Mouse (Mus musculus): ENCODE measurements around the gene Epx. TPM values are rescaled to one million over a fixed set of nuclear protein-coding genes. Genes with fewer than 3 reads are reported as not detected.

The Epx gene
- 0.36 TPM in 2 replicates for polyA plus RNA-seq (2015; fragmentation: Nextera tagmentation; extraction: Ambion mirVana)

DNA sequence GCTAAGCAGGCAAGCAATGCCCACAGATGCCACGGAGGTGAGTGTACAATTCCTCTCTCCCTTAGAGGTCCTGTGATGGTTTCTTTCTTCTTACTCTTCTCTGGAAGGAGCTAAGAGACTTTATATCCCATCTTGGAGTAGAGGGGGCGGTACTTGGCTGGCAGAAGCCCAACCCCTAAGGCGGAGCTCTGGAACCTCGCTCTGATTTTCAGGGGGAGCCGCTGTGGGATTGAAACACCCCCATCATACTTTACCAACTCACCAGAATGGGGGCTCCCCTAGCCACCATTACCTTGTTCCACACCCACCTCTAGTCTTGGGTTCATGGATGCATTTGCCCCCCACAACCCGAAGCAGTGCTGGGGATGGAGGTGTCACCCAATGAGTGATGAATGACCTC is at the start of gene Epx:
TSS of gene Epx (minus strand) at position 101 of the 400 bp plus-strand sequence.
- H3K4me2 ChIP-seq, result no peak within 1 kb of the TSS
- H3K9me3 ChIP-seq, result no peaks in the 10 kb centered on the region
- no peak for ATAC-seq (replicated peaks)
- 85% methylated on average over 6 of the region's 6 CpGs for WGBS
- no peak within 1 kb of the TSS for H3K27ac ChIP-seq
- H3K4me3 ChIP-seq, result no peak within 1 kb of the TSS
- no peaks in the 10 kb centered on the region for H3K27me3 ChIP-seq (replicated peaks)
- no peak within 1 kb of the TSS for H3K9ac ChIP-seq
- H3K4me1 ChIP-seq, result no peaks in the 10 kb centered on the region
- H3K36me3 ChIP-seq (replicated peaks), result no peaks in the 10 kb centered on the region

DNA sequence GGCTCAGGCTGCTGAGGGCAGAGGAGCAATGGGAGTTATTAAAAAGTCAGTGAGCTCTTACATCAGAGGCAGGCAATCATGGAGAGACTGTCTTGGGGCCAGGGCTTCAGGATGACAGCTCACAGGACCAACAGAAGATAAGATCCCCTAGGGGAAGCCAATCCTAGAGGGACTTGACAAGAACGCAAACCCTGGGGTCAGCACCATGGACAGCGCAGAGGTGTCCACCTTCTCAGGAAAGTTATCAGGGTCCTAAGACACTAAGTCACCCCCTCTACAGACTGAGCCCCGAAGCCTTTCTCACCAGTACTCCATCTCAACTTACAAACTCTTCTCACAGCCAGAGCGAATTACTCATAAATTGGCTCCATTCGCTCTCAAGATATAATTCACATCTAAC is 45.6 kb upstream of the Epx start, which contains the start of gene Olfr464:
TSS of gene Olfr464 (minus strand) at position 2 of the 400 bp plus-strand sequence.
- H3K9me3 ChIP-seq, result no peaks in the 10 kb centered on the region
- no peak within 1 kb of the TSS for H3K4me2 ChIP-seq
- WGBS, result 34% methylated on average over 5 of the region's 5 CpGs
- ATAC-seq (replicated peaks), result no peak
- H3K27me3 ChIP-seq (replicated peaks), result no peaks in the 10 kb centered on the region
- no peaks in the 10 kb centered on the region for H3K36me3 ChIP-seq (replicated peaks)
- no peak within 1 kb of the TSS for H3K27ac ChIP-seq
- no peak within 1 kb of the TSS for H3K4me3 ChIP-seq
- no peaks in the 10 kb centered on the region for H3K4me1 ChIP-seq
- no peak within 1 kb of the TSS for H3K9ac ChIP-seq

DNA sequence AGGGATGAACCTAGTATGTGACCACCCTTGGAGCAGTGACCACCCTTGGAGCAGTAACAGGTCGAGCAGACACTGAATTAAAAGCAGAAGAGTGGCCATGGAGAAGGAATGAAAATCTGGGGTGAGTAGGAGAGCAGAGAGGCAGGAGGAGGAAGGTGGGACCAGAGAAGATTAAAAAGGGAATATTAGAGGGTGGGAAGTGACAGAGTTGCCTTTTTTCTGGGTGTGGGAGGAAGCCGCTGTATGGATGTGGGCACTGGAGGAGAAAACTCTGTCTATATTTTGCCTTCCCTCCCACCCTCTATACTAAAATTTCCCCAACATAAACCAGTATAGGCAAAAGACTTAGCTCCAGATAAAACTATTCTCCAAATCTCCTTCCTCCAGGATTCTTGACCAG is 45.0 kb upstream of the Epx start:
- no peak for ATAC-seq (replicated peaks)

DNA sequence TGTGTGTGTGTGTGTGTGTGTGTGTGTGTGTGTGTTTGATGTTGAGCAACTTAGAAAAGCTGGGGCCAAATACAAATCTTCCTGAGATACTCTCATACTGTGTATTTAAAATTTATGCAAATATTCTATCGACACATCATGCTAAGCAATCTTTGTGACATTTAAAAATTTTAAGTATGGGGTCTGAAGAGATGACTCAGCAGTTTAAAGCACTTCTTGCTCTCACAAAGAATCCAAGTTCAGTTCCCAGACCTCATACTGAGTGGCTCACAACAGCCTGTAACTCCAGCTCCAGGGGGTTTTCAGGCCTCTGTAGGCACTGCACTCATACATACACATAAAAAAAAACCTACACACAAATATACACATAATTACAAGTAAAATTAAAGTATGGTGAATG is 40.7 kb upstream of the Epx start:
- Histone ChIP-seq H3K9ac (no peak overlapping the region), H3K9me3 (no peaks in the 10 kb centered on the region), H3K27ac (no peak overlapping the region), H3K4me2 (no peak overlapping the region), H3K27me3 (replicated peaks) (no peaks in the 10 kb centered on the region), H3K4me1 (no peaks in the 10 kb centered on the region), H3K4me3 (no peak overlapping the region), H3K36me3 (replicated peaks) (no peaks in the 10 kb centered on the region)
- 96% methylated on average over 1 of the region's 1 CpGs for WGBS
- no peak for ATAC-seq (replicated peaks)

More for the DNA sequence above, 45.0 kb upstream of the Epx start:
- H3K9me3 ChIP-seq, result no peaks in the 10 kb centered on the region
- no peak overlapping the region for H3K27ac ChIP-seq
- H3K4me3 ChIP-seq, result no peak overlapping the region
- no peaks in the 10 kb centered on the region for H3K36me3 ChIP-seq (replicated peaks)
- no peak overlapping the region for H3K4me2 ChIP-seq
- no peaks in the 10 kb centered on the region for H3K27me3 ChIP-seq (replicated peaks)
- H3K9ac ChIP-seq, result no peak overlapping the region
- WGBS, result 73% methylated on average over 2 of the region's 2 CpGs
- no peaks in the 10 kb centered on the region for H3K4me1 ChIP-seq

DNA sequence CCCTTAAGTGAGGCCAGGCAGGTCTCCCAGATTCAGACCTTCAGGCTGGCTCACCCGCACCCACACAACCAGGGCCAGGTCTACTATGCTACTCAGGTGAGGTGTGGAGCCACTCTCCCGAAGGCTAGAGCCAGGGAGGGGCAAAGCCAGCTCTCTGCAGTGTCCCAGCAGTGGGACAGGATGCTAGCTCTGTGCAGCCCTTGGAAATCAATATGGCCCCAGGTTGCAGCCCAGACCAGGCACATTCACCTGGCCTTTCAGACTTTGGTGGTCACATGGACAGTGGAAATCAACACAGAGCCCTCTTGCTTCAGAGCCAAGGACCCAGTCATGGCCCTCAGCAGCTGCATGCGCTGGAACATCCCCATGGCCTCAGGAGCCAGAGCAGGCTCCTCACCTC is 29.0 kb upstream of the Epx start:
- ATAC-seq (replicated peaks), result no peak
- no peak overlapping the region for H3K9ac ChIP-seq

GRCm38 (mm10) chr11:87897287-87897686 is 22.0 kb upstream of the Epx start, which contains the start of gene Olfr463:
Olfr463 (minus strand) TSS chr11:87897387.
- Histone ChIP-seq H3K27me3 (replicated peaks) (no peaks in the 10 kb centered on the region), H3K4me3 (no peak within 1 kb of the TSS), H3K4me1 (no peaks in the 10 kb centered on the region), H3K27ac (no peak within 1 kb of the TSS), H3K4me2 (no peak within 1 kb of the TSS), H3K9ac (no peak within 1 kb of the TSS), H3K36me3 (replicated peaks) (no peaks in the 10 kb centered on the region), H3K9me3 (no peaks in the 10 kb centered on the region)
- ATAC-seq (replicated peaks), result no peak

More for the DNA sequence above, 29.0 kb upstream of the Epx start:
- Histone ChIP-seq H3K4me3 (no peak overlapping the region), H3K9me3 (no peaks in the 10 kb centered on the region), H3K4me1 (no peaks in the 10 kb centered on the region), H3K27me3 (replicated peaks) (no peaks in the 10 kb centered on the region), H3K36me3 (replicated peaks) (no peaks in the 10 kb centered on the region), H3K27ac (no peak overlapping the region), H3K4me2 (no peak overlapping the region)
- WGBS, result 80% methylated on average over 3 of the region's 3 CpGs

DNA sequence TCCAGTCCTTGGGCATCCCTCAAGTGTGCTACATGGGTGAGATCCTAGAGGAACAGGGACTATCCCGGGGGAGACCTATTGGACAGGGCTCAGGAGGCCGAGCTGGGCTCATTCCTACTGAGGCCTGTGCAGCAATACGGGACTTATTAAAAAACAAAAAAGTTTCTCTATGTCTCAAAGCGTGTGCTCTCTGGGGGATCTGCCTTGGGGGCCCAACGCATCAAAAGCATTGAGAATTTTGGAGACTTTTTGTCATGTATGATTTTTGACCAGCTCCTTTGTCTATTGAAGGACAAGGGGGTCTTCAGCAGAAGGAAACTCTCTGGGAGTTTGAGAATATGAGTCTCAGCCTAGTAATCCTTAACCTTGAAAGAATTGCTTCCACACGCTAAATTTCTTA is 16.8 kb upstream of the Epx start, which contains the start of gene Olfr462:
TSS of gene Olfr462 (minus strand) at position 101 of the 400 bp plus-strand sequence.
- Histone ChIP-seq H3K4me2 (no peak within 1 kb of the TSS), H3K4me3 (no peak within 1 kb of the TSS), H3K27me3 (replicated peaks) (no peaks in the 10 kb centered on the region), H3K36me3 (replicated peaks) (no peaks in the 10 kb centered on the region), H3K9ac (no peak within 1 kb of the TSS), H3K4me1 (no peaks in the 10 kb centered on the region), H3K9me3 (no peaks in the 10 kb centered on the region), H3K27ac (no peak within 1 kb of the TSS)
- no peak for ATAC-seq (replicated peaks)
- 93% methylated on average over 6 of the region's 6 CpGs for WGBS

DNA sequence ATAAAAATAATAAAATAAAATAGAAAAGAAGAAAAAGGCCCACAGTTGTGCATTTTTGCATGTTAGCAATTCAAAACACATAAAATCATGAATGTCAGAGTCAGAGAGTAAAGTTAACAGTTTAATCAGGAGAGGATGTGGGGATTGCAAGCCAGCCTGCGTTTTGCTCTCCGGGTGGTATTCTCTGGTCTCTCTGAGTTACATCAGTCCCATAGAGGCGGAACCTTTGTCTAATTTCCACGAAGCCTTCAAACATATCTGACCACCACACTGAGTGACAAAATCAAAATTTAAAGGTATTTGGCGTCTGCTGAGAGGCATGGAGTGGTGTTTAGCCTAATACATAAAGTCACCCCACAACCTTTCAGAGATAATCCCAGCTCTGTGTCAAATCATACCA is 9.5 kb upstream of the Epx start:
- ATAC-seq (replicated peaks), result no peak
- Histone ChIP-seq H3K9ac (no peak overlapping the region), H3K27me3 (replicated peaks) (no peaks in the 10 kb centered on the region), H3K4me2 (no peak overlapping the region), H3K36me3 (replicated peaks) (no peaks in the 10 kb centered on the region), H3K4me3 (no peak overlapping the region), H3K9me3 (no peaks in the 10 kb centered on the region), H3K4me1 (no peaks in the 10 kb centered on the region), H3K27ac (no peak overlapping the region)
- WGBS, result 76% methylated on average over 5 of the region's 5 CpGs

- Histone ChIP-seq H3K36me3 (replicated peaks) (no peaks in the 10 kb centered on the region), H3K4me2 (no peak overlapping the region), H3K4me1 (no peaks in the 10 kb centered on the region), H3K27ac (no peak overlapping the region), H3K4me3 (no peak overlapping the region), H3K9me3 (no peaks in the 10 kb centered on the region), H3K9ac (no peak overlapping the region), H3K27me3 (replicated peaks) (no peaks in the 10 kb centered on the region)
- ATAC-seq (replicated peaks), result no peak
- 50% methylated on average over 5 of the region's 5 CpGs for WGBS
Observed at GRCm38 (mm10) chr11:87883493-87883892, 8.2 kb upstream of the Epx start.

DNA sequence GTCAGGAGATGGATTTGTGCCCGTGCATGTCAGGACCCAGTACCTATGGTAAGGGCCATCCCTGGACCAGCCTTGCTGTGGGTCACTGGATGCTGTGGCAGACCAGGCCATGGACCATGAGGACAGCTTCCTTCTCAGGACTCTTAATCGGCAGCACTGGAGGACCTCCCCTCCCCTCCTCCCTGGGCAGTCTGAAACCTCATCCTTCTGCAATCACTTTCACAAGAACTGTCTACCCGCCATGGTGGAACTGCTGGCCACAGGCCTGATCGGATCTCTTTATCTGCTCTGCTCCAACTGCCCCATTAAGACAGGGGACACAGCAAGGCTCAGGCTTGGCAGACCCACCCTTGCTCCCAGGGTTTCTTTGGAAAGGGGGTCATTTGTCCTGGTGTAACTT is 6.4 kb upstream of the Epx start:
- Histone ChIP-seq H3K36me3 (replicated peaks) (no peaks in the 10 kb centered on the region), H3K9ac (no peak overlapping the region), H3K9me3 (no peaks in the 10 kb centered on the region), H3K4me1 (no peaks in the 10 kb centered on the region), H3K4me2 (no peak overlapping the region), H3K27ac (no peak overlapping the region), H3K4me3 (no peak overlapping the region), H3K27me3 (replicated peaks) (no peaks in the 10 kb centered on the region)
- ATAC-seq (replicated peaks), result no peak
- WGBS, result 74% methylated on average over 4 of the region's 4 CpGs

- no peaks in the 10 kb centered on the region for H3K36me3 ChIP-seq (replicated peaks)
- no peaks in the 10 kb centered on the region for H3K9me3 ChIP-seq
- H3K4me1 ChIP-seq, result no peaks in the 10 kb centered on the region
- no peak overlapping the region for H3K4me3 ChIP-seq
- 73% methylated on average over 9 of the region's 9 CpGs for WGBS
- H3K27ac ChIP-seq, result no peak overlapping the region
- H3K4me2 ChIP-seq, result no peak overlapping the region
- no peak overlapping the region for H3K9ac ChIP-seq
- ATAC-seq (replicated peaks), result no peak
- no peaks in the 10 kb centered on the region for H3K27me3 ChIP-seq (replicated peaks)
Observed at GRCm38 (mm10) chr11:87879826-87880225, 4.5 kb upstream of the Epx start.

- no peak for ATAC-seq (replicated peaks)
- Histone ChIP-seq H3K36me3 (replicated peaks) (no peaks in the 10 kb centered on the region), H3K27ac (no peak overlapping the region), H3K9me3 (no peaks in the 10 kb centered on the region), H3K27me3 (replicated peaks) (no peaks in the 10 kb centered on the region), H3K4me1 (no peaks in the 10 kb centered on the region), H3K4me3 (no peak overlapping the region), H3K9ac (no peak overlapping the region), H3K4me2 (no peak overlapping the region)
- 41% methylated on average over 8 of the region's 8 CpGs for WGBS
Observed at GRCm38 (mm10) chr11:87871766-87872165, 3.6 kb downstream of the Epx start.

DNA sequence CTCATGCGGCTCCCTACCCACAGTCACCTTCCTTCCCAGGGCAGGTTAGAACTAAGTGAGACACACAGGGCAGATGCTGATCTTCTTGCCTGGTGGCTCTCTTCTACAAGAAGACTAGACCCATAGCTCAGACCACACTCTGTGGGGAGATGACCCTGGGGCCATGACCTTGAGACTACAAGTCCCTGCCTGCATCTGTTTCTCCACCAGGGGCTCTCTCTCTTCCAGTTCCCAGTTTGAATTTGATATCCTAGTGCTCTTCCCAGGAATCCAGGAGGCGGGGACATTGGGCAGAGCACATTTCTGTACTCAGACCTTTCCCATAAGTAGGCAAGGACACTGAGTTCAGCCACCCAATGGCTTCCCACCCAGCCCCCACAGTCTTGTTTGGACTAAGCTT is 5.2 kb downstream of the Epx start:
- H3K4me3 ChIP-seq, result no peak overlapping the region
- no peak overlapping the region for H3K9ac ChIP-seq
- H3K27ac ChIP-seq, result no peak overlapping the region
- H3K4me1 ChIP-seq, result no peaks in the 10 kb centered on the region
- H3K4me2 ChIP-seq, result no peak overlapping the region
- 76% methylated on average over 2 of the region's 2 CpGs for WGBS
- no peaks in the 10 kb centered on the region for H3K36me3 ChIP-seq (replicated peaks)
- ATAC-seq (replicated peaks), result no peak
- H3K9me3 ChIP-seq, result no peaks in the 10 kb centered on the region
- no peaks in the 10 kb centered on the region for H3K27me3 ChIP-seq (replicated peaks)
